Mouse (Mus musculus) thymus, postnatal 36 days (tissue): ENCODE data around the gene Ier2.
"Not testable (repeated sequence)": the region's sequence is repeated elsewhere in the genome, so short reads cannot be mapped to it uniquely, and the experiment has no call there.

Source experiments
- DNase-seq, 2 experiments: peaks; one replicate each; pipeline ENCODE4 v3.0.0; 2022; ENCODE audit warnings: mixed read lengths in 2 of 2

The Ier2 gene

GRCm38 (mm10) chr8:84697166-84698130 is 34.8 kb upstream of the Ier2 start:
- peak; percentile 56 to 59 for DNase-seq

- no peak for DNase-seq
Observed at GRCm38 (mm10) chr8:84695140-84695539, 32.5 kb upstream of the Ier2 start.

- no peak for DNase-seq
Observed at GRCm38 (mm10) chr8:84693332-84693731, 30.7 kb upstream of the Ier2 start.

- peak; percentile 80 to 82 for DNase-seq
Observed at GRCm38 (mm10) chr8:84689091-84689915, 26.7 kb upstream of the Ier2 start.

GRCm38 (mm10) chr8:84687705-84688100 is 25.1 kb upstream of the Ier2 start, which contains the start of gene Nacc1:
Nacc1 (minus strand) TSS chr8:84687862.
- DNase-seq, result peak; percentile 84 to 89

- DNase-seq, result peak; percentile 44 to 59
Observed at GRCm38 (mm10) chr8:84687003-84687704, 24.5 kb upstream of the Ier2 start.

- peak; percentile 36 to 42 for DNase-seq
Observed at GRCm38 (mm10) chr8:84686191-84687002, 23.7 kb upstream of the Ier2 start, which contains the start of gene Trmt1. Trmt1 (plus strand) TSS chr8:84686307.

- DNase-seq, result no peak
Observed at GRCm38 (mm10) chr8:84684537-84684936, 21.9 kb upstream of the Ier2 start.

GRCm38 (mm10) chr8:84682257-84682656 is 19.6 kb upstream of the Ier2 start:
- DNase-seq, result no peak

GRCm38 (mm10) chr8:84681476-84681875 is 18.8 kb upstream of the Ier2 start:
- DNase-seq, result no peak

GRCm38 (mm10) chr8:84677305-84677704 is 14.7 kb upstream of the Ier2 start:
- DNase-seq, result no peak

GRCm38 (mm10) chr8:84670295-84671006 is 7.8 kb upstream of the Ier2 start:
- not testable (repeated sequence) for DNase-seq

- no peak for DNase-seq
Observed at GRCm38 (mm10) chr8:84668731-84669485, 6.3 kb upstream of the Ier2 start.

- DNase-seq, result no peak
Observed at GRCm38 (mm10) chr8:84668081-84668480, 5.4 kb upstream of the Ier2 start.

- no peak for DNase-seq
Observed at GRCm38 (mm10) chr8:84665385-84665893, 2.8 kb upstream of the Ier2 start.

- DNase-seq, result peak; percentile 73 to 79
Observed at GRCm38 (mm10) chr8:84664566-84665384, 2.1 kb upstream of the Ier2 start.

GRCm38 (mm10) chr8:84663483-84664327 is 1.1 kb upstream of the Ier2 start:
- DNase-seq, result peak; percentile 91 to 94

- DNase-seq, result peak; percentile 69 to 76
Observed at GRCm38 (mm10) chr8:84661961-84662571, 586 bp downstream of the Ier2 start.
